Mouse (Mus musculus): ENCODE data around the gene Gtf2i.

Gene Gtf2i

GRCm38 (mm10) chr5:134244890-134245289 is 69.7 kb downstream of the Gtf2i start:
- CTCF ChIA-PET: interaction anchor here (0.6 to 0.8 kb wide), 3 partner anchors 17 to 56 kb away, joined by 3 to 6 read pairs (median 3); no protein-coding TSS in a partner anchor

- CTCF ChIA-PET: interaction anchor here (0.6 to 0.8 kb wide), 2 partner anchors 16 to 39 kb away, joined by 3 read pairs; no protein-coding TSS in a partner anchor
These were observed 70.7 kb downstream of the Gtf2i start for GRCm38 (mm10) chr5:134243661-134244436.

GRCm38 (mm10) chr5:134241831-134242230 is 72.7 kb downstream of the Gtf2i start:
- CTCF ChIA-PET: no interaction called here

- CTCF ChIA-PET: interaction anchor here (1.4 kb wide), 1 partner anchor 10 kb away, joined by 5 read pairs; no protein-coding TSS in a partner anchor
These were observed 76.4 kb downstream of the Gtf2i start for GRCm38 (mm10) chr5:134237936-134238760.

- CTCF ChIA-PET: interaction anchor here (0.6 to 1.4 kb wide), 2 partner anchors 10 to 26 kb away, joined by 3 to 5 read pairs; no protein-coding TSS in a partner anchor
These were observed 77.1 kb downstream of the Gtf2i start for GRCm38 (mm10) chr5:134237508-134237907.

GRCm38 (mm10) chr5:134236796-134237195 is 77.8 kb downstream of the Gtf2i start:
- CTCF ChIA-PET: interaction anchor here (1.0 to 1.4 kb wide), 2 partner anchors 9 to 11 kb away, joined by 5 to 6 read pairs; no protein-coding TSS in a partner anchor

- CTCF ChIA-PET: interaction anchor here (1.0 kb wide), 1 partner anchor 10 kb away, joined by 6 read pairs; no protein-coding TSS in a partner anchor
These were observed 78.3 kb downstream of the Gtf2i start for GRCm38 (mm10) chr5:134236241-134236640.

- CTCF ChIA-PET: interaction anchor here (0.5 to 0.7 kb wide), 3 partner anchors 28 to 1303 kb away, joined by 4 to 7 read pairs (median 5); no protein-coding TSS in a partner anchor
These were observed 79.4 kb downstream of the Gtf2i start for GRCm38 (mm10) chr5:134235111-134235510.

GRCm38 (mm10) chr5:134234205-134234604 is 80.4 kb downstream of the Gtf2i start:
- CTCF ChIA-PET: interaction anchor here (0.6 kb wide), 2 partner anchors 142 to 456 kb away, joined by 3 to 5 read pairs; no protein-coding TSS in a partner anchor

- CTCF ChIA-PET: interaction anchor here (0.7 kb wide), 1 partner anchor 76 kb away, joined by 3 read pairs; no protein-coding TSS in a partner anchor
These were observed 81.3 kb downstream of the Gtf2i start for GRCm38 (mm10) chr5:134233244-134233651.

- CTCF ChIA-PET: no interaction called here
These were observed 82.0 kb downstream of the Gtf2i start for GRCm38 (mm10) chr5:134232568-134232967.

- CTCF ChIA-PET: no interaction called here
These were observed 82.4 kb downstream of the Gtf2i start for GRCm38 (mm10) chr5:134232111-134232510.

GRCm38 (mm10) chr5:134231376-134231775 is 83.2 kb downstream of the Gtf2i start:
- CTCF ChIA-PET: no interaction called here

GRCm38 (mm10) chr5:134229391-134229790 is 85.2 kb downstream of the Gtf2i start, which contains the start of gene Ncf1:
TSS of gene Ncf1 (minus strand) at chr5:134229625.
- CTCF ChIA-PET: no interaction called here

- CTCF ChIA-PET: interaction anchor here (0.7 to 1.0 kb wide), 3 partner anchors 9 to 133 kb away, joined by 3 to 5 read pairs (median 3); no protein-coding TSS in a partner anchor
These were observed 86.3 kb downstream of the Gtf2i start for GRCm38 (mm10) chr5:134228249-134228638.

GRCm38 (mm10) chr5:134227574-134228248 is 86.8 kb downstream of the Gtf2i start:
- CTCF ChIA-PET: interaction anchor here (1.0 kb wide), 2 partner anchors 9 to 17 kb away, joined by 3 to 5 read pairs; no protein-coding TSS in a partner anchor

GRCm38 (mm10) chr5:134226946-134227345 is 87.6 kb downstream of the Gtf2i start:
- CTCF ChIA-PET: interaction anchor here (0.7 kb wide), 1 partner anchor 22 kb away, joined by 3 read pairs; no protein-coding TSS in a partner anchor

- CTCF ChIA-PET: interaction anchor here (1.5 kb wide), 1 partner anchor 11 kb away, joined by 6 read pairs; no protein-coding TSS in a partner anchor
These were observed 89.3 kb downstream of the Gtf2i start for GRCm38 (mm10) chr5:134225110-134225901.

GRCm38 (mm10) chr5:134221708-134222150 is 92.8 kb downstream of the Gtf2i start:
- CTCF ChIA-PET: no interaction called here

GRCm38 (mm10) chr5:134221278-134221677 is 93.3 kb downstream of the Gtf2i start:
- CTCF ChIA-PET: no interaction called here
